Mouse (Mus musculus) right cerebral cortex, postnatal 10 days (tissue): ENCODE results near the gene Mymx.

Experiments used
- DNase-seq, 2 experiments: peaks; one replicate each; pipeline ENCODE4 v3.0.0; 2021; ENCODE audit warnings: low spot score in 2 of 2

The Mymx gene

GRCm38 (mm10) chr17:45610144-45610866, 8.4 kb upstream of the Mymx start:
- DNase-seq: no peak

DNA sequence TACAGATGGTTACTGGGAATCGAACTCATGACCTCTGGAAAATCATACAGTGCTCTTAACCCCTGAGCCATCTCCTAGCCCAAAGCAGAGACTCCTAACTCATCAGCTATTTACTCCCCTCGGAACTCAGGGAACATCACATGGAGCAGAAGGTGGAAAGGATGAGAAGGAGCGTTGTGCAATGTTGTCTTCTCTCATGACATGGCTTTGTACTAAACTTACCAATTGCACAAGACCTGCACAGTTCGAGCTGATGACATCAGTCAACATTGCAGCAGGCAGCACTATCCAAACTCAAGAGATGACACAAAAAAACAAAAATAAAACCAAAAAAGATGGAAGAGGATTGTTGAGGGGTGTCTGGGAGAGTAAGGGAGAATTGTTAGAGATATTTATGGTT, 6.5 kb upstream of the Mymx start:
- no peak for DNase-seq

DNA sequence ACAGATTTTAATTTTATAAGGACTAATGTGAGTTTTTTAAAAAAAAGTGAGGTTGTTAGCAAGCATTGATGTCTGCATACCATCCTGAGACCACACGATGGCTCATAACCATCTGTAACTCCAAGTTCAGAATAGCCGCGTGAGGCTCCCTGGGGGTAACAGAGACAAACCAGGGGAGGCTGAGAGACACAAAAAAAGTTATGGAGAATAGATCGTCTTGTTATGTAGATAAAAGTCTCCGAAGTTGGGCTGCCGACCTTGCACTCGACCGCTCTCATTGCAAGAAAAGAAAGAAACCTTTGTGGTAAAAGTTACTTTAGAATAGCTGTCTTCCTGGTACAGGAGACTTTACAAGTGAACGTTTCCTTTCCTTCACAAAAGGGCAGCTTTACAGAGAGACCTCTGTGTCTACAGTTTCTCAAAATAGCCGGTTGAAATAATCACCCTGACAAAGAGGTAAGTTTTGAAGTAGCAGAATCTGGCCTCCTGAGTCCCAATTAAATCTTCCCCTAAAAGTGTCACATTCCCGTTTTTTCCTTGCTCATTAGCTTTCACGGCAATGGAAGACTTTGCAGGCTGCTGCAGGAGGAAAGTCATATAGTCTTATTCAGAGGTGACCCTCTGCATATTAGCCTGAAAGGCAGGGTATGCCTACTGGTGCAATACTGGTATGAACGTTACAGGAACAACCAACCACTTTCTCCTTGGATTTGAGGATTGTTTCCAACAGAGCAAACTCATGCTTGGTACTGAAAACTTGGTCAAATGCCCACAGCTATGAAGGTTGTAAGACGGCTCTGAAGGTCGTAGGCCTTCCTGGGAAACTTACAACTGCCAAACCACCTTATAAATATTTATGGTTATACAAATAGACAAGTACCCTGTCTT, 5.3 kb upstream of the Mymx start:
- DNase-seq: no peak

DNA sequence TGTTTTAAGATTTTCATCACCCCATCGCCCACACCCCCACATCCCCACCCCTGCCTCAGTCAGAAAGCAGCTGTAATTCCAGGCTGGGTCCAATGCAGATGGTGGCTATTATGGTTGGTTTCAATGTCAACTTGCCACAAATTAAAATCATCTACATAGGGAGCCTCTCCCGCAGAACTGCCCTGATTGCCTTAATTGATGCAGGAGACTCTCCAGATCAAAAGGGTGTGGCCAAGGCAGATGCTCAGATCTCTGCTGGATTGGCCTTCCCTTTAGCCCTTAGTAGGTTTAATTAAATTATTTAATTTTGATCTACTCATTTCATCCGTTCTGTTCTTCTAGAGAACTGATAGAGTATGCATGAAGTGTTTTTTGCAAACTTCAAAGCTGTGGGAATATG, 1.1 kb upstream of the Mymx start:
- DNase-seq: no peak

DNA sequence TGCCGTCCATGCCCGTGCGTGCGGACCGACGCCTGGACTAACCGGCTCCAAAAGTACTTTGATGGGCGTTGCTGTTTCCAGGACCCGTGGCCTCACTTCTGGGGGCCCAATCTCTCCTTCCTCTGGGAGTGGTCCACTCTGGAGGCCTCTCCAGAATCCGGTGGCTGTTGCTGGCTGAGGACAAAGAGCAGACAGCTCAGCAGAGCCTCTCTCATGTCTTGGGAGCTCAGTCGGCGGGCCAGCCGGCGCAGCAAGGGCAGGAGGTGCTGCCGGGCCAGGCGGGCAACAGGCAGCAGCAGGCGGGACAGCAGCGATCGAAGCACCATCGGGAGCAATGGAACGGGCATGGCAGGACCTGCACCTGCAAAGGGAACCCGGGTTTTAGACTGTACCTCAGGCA, 577 bp downstream of the Mymx start:
- no peak for DNase-seq

DNA sequence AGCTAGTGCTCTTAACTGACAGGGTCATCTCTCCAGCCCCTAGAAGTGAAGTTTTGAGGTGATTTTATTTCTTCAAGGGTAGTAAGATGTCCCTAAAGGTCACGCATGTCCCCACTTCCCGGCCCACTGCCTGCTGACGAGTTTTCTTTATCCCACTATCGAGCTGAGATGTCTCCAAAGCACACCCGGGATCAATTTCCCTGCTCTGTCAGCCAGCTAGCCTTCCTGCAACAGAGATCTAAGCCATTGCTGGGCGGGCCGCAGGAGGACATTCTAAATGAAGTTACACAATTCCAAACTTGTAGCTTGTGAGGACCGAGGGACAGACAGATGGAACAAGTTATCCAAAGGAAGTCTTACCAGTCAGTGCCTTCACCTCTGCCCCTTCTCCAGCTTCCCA, 1.6 kb downstream of the Mymx start:
- DNase-seq: no peak

- DNase-seq: peak in 1 of 2 experiments; percentile 55
These were observed 2.3 kb downstream of the Mymx start, which contains the start of gene Slc29a1 for GRCm38 (mm10) chr17:45599446-45600242. TSS of gene Slc29a1 (minus strand) at chr17:45599606.

- DNase-seq: no peak
These were observed 3.0 kb downstream of the Mymx start for GRCm38 (mm10) chr17:45598891-45599290.

DNA sequence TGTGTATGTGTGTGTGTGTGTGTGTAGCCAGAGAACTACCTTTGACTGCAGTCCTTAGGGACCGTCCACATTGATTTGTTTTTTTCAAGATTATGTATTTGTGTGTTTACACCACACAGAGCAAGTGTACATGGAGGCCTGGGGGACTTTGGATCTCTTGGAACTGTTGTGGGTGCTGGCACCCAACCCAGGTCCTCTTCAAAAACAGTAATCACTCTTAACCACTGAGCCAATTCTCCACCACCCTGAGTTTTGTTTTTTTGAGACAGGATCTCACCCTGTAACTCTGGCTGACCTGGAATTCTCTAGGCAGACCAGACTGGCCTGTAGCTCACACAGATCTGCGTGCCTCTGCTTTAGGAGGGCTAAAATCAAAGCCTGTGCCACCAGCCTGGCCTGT, 3.5 kb downstream of the Mymx start:
- DNase-seq: no peak

DNA sequence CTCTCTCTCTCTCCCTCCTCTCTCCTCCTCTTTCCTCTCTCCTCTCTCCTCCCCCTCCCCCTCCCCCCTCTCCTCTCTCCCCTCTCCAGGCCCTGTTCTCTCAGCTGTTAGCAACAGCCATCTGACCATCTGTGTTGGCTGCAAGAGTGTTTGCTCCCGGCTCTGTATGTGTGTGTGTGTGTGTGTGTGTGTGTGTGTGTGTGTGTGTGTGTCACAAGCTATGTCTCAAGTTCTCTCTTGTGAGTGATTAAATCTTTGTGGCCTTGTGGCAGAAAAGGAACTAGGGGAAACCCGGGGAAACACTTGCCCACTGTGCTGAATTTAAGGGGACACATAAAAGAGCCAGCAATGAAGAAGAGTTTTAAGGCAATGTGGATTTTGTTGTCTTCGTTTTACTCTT, 4.1 kb downstream of the Mymx start:
- peak in 1 of 2 experiments; percentile 47 for DNase-seq

GRCm38 (mm10) chr17:45596631-45597396, 5.1 kb downstream of the Mymx start:
- peak; percentile 78 to 80 for DNase-seq

- DNase-seq: peak in 1 of 2 experiments; percentile 70
These were observed 6.0 kb downstream of the Mymx start for GRCm38 (mm10) chr17:45595736-45596390.

GRCm38 (mm10) chr17:45594881-45595735, 6.8 kb downstream of the Mymx start:
- peak in 1 of 2 experiments; percentile 79 for DNase-seq

- DNase-seq: no peak
These were observed 7.7 kb downstream of the Mymx start for GRCm38 (mm10) chr17:45594195-45594594.

DNA sequence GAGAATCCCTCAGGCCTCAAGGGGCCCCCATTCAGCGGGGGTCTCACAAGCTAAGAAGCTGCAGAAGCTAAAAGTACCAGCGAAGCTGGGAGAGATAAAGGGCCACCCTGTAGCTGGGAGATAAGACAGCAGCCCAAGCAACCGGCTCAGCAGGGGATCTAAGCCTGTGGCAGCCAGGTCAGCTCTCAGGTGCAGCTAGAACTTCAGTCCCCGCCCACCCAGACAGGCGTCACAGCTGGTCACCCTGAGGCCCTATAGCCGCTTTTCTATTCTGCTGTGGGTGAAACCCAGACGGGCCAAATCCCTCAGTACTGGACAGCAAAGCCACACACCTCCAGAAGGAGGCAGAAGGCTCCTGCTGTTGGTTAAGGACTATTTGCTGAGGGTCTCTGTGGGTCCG, 8.4 kb downstream of the Mymx start:
- DNase-seq: no peak

DNA sequence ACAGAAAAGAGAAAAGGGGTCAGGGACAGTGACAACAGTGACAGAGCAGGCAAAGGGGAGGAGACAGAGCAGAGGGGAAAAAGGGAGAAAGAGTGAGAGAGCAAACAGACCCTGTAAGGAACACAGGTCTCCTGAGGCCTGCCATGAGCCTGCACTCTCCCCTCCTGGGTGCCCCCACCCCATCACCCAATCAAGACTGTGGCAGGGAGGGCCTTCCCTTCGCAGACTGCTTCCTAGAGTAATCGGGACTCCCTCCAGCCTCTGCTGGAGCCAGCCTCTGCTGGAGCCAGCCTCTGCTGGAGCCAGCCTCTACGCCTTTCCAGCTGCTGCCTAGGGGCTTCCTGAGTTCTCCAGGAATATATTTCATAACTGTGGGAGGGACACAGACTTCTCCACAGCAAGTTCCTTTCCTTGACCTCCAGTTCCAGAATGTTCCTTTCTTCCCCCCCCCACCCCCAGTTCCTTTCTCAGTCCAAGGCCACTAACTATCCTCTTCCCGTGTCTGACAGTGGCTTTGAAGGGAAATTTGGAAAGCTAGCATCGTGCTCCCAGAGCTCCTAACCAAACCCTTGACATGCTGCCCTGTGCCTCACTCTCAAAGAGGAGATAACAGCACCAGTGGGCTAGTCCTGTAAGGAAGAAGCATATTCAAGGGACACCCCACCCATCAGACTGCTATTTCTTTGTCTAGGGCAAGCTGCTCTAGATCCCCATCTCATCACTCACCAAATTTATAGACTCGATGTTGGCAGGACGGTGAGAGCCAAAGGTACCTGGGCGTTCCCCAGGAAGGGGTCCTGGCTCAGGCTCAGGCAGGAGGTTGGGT, 9.1 kb downstream of the Mymx start:
- no peak for DNase-seq

DNA sequence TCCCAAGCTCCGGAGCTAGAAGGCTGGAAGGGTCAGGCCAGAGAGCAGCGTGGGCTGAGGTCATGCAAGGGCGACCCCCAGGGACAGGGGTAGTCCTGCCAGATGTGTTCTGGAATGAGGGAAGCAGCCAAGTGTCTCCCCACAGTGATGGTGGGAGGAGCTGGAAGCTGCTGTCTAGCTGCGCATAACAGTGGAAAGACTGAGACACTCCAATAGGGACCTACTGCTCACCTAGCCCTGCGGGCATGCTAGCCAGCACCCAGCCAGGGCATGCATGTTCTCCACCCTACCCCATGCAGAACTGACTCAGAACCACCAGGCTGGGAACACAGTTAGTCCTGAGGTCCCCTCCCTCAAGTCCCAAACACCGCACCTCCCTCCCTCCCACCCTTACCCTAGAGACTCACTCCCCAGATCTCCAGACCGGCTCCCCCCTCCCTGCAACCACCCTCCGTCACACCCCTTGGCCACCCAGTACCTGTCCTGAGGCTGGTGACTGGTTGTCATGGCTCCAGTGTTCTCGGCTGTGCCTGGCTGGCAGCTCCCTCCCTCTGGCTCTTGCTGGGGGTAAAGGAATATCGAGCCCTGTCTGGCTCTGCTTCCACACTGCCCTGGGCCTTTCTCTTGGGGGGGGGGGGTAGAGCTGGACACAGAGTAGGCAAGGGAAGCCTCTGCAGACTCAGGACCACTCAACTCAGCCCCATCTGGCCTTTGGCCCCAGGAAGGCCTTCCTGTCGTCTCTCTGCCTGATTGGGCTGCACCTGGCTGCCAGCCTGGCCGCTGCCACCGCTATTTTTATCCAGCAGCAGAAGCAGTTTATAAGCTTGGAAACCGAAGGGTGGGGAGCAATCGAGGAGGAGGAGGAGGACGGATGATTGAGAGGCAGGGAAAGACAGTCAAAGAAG, 9.9 kb downstream of the Mymx start:
- peak in 1 of 2 experiments; percentile 41 for DNase-seq

GRCm38 (mm10) chr17:45590410-45590809, 11.5 kb downstream of the Mymx start:
- DNase-seq: peak in 1 of 2 experiments; percentile 21
